Mouse (Mus musculus): ENCODE measurements around the gene Prkd3. TPM values are rescaled to one million over a fixed set of nuclear protein-coding genes. Genes with fewer than 3 reads are reported as not detected.

Gene Prkd3
- total and polyA plus RNA-seq, 2 experiments from 2014 or later = 9.3 to 27.6 TPM

DNA sequence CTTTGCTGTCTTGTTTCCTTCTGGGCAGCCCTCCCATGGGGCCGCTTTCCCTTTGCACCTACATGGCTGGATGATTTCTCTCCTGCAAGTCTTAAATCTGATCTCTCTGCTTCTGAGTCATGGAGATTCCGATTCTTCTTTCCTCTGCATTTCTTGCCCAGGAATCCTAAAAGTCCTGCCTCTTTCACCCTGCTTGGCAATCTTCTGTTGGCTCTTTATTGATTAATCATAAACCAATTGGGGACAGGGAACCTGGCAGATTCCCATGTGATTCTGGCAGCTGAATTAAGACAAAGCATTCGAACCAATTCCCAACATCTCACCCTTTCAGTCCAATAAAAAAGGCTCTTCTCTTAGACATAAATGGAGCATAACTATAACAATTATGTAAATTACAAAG lies 8.6 kb upstream of the Prkd3 start:
- WGBS = 88% methylated on average over 3 of the region's 3 CpGs
- Histone ChIP-seq H3K4me1 (ENCODE audit: insufficient read depth, low read length) (no peaks in the 10 kb centered on the region), H3K27me3 (ENCODE audit: insufficient read depth, low read length) (no peaks in the 10 kb centered on the region), H3K4me3 (ENCODE audit: low read length) (no peak overlapping the region), H3K9ac (replicated peaks; ENCODE audit: low read length) (no peak overlapping the region), H3K27ac (no peak overlapping the region), H3K4me2 (ENCODE audit: low read depth, low read length) (no peak overlapping the region), H3K9me3 (ENCODE audit: low read length) (no peaks in the 10 kb centered on the region; the same call in 1 of the 2 replicates), H3K36me3 (ENCODE audit: insufficient read depth, low read length) (no peaks in the 10 kb centered on the region)
- DNase-seq (ENCODE audit: low spot score) (no peak), ATAC-seq (no peak)
- no peak for TF ChIP-seq CTCF (IDR thresholded peaks at IDR 0.05; ENCODE audit: low read depth)

DNA sequence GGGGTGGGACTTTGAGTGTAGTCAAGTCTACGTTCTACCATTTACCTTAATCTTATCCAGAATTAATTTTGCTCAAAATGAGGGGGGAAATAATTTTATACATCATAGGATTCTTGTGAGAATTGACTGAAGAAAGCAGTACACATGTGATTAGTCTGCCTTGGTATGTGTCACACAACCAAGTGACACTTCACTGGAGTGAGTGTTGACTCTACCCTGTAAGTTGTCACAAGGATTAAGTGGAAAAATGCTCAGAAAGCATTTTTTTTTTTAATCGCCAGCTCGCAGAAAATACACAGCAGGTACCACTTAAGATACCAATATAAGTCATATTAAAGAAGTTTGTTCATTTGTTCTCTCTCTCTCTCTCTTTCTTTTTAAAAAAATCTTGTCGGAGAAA lies 3.9 kb upstream of the Prkd3 start:
- no peak overlapping the region for H3K27ac ChIP-seq
- no peak for TF ChIP-seq CTCF (IDR thresholded peaks at IDR 0.05; ENCODE audit: low read depth)
- no peak overlapping the region for H3K4me3 ChIP-seq (ENCODE audit: low read length)
- H3K9ac ChIP-seq (replicated peaks; ENCODE audit: low read length) = no peak overlapping the region
- H3K36me3 ChIP-seq (ENCODE audit: insufficient read depth, low read length) = no peaks in the 10 kb centered on the region
- no peaks in the 10 kb centered on the region for H3K4me1 ChIP-seq (ENCODE audit: insufficient read depth, low read length)
- DNase-seq (ENCODE audit: low spot score) (no peak), ATAC-seq (no peak)
- WGBS = 81% methylated on average over 4 of the region's 4 CpGs
- no peaks in the 10 kb centered on the region for H3K9me3 ChIP-seq (ENCODE audit: low read length)
- no peaks in the 10 kb centered on the region for H3K27me3 ChIP-seq (ENCODE audit: insufficient read depth, low read length)
- no peak overlapping the region for H3K4me2 ChIP-seq (ENCODE audit: low read depth, low read length)

DNA sequence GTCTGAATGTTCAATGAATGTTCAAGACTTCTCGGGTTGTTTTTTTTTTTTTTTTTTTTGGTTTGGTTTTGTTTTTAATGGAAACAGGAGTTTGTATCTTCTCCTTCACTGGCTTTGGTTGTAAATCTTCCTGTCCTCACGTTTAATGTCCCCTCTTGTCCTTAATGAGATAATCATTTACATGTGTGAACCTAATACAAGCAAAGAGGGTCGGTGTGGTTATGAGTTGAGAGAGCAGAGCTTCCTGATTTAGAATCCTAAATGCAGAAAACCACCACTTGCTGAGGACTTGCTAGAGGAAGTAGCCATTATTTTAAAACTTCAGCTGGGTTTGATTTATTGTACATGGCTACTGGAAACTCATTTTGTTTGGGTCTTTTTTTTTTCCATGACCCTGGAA lies 2.1 kb upstream of the Prkd3 start:
- Histone ChIP-seq H3K27me3 (ENCODE audit: insufficient read depth, low read length) (no peaks in the 10 kb centered on the region), H3K27ac (no peak overlapping the region), H3K4me1 (ENCODE audit: insufficient read depth, low read length) (no peaks in the 10 kb centered on the region), H3K36me3 (ENCODE audit: insufficient read depth, low read length) (no peaks in the 10 kb centered on the region), H3K9ac (replicated peaks; ENCODE audit: low read length) (no peak overlapping the region), H3K4me3 (ENCODE audit: low read length) (no peak overlapping the region), H3K9me3 (ENCODE audit: low read length) (no peaks in the 10 kb centered on the region), H3K4me2 (ENCODE audit: low read depth, low read length) (no peak overlapping the region)
- WGBS = 61% methylated on average over 3 of the region's 3 CpGs
- DNase-seq (ENCODE audit: low spot score) (no peak), ATAC-seq (no peak)
- no peak for TF ChIP-seq CTCF (IDR thresholded peaks at IDR 0.05; ENCODE audit: low read depth)

DNA sequence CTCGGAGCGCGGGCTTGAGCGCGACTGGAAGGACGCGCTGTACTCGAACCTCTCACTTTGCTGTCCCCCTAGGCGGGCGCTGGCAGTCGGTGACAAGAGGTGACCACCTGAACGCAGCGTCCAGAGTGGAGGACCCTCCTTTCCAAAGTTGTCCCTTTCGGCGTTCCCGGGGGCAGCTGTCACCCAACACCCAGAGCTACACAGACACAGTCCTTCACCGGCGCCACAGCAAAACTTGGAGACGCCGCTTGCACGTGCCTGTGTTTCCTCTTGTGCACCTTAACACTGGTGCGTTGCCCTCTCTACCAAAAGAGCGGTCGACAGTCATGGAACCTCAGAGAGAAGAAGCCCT lies 344 bp upstream of the Prkd3 start:
- Histone ChIP-seq H3K36me3 (ENCODE audit: insufficient read depth, low read length) (no peaks in the 10 kb centered on the region), H3K4me3 (ENCODE audit: low read length) (peak overlapping the region; percentile 74), H3K27ac (peak overlapping the region; percentile 76; the same call in 1 of the 2 replicates), H3K4me2 (ENCODE audit: low read depth, low read length) (peak overlapping the region; percentile 73), H3K9ac (replicated peaks; ENCODE audit: low read length) (peak overlapping the region; percentile 65), H3K4me1 (ENCODE audit: insufficient read depth, low read length) (no peaks in the 10 kb centered on the region), H3K27me3 (ENCODE audit: insufficient read depth, low read length) (no peaks in the 10 kb centered on the region), H3K9me3 (ENCODE audit: low read length) (no peaks in the 10 kb centered on the region)
- TF ChIP-seq CTCF (IDR thresholded peaks at IDR 0.05; ENCODE audit: low read depth) = no peak
- ATAC-seq = no peak
- 2% methylated on average over 24 of the region's 24 CpGs for WGBS
- DNase-seq (ENCODE audit: low spot score) = no peak

DNA sequence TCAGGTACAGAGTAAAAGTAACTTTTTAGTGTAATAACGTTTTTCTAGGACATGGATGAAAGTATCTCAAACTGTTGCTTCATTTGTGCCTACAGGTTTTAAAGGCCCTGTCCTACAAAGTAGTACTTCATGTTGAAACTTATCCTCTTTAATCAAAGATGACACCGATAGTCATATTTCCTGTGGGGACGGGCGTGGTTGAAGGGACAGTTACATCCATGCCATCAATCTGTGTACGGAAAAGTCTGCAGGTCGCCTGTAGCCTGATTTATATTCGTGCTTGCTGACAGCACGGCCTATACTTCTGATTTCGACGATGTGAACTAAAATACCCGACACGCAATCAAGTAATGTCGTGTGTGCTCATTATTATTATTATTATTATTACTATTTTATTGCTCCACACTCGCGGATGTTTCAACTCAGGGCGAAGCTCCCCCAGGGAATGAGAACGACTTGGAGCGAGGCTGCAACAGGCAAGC lies 849 bp downstream of the Prkd3 start:
- DNase-seq (ENCODE audit: low spot score) (no peak), ATAC-seq (no peak)
- Histone ChIP-seq H3K9ac (replicated peaks; ENCODE audit: low read length) (peak overlapping the region; percentile 65), H3K9me3 (ENCODE audit: low read length) (no peaks in the 10 kb centered on the region), H3K27me3 (ENCODE audit: insufficient read depth, low read length) (no peaks in the 10 kb centered on the region), H3K27ac (peak overlapping the region; percentile 76; the same call in 1 of the 2 replicates), H3K4me3 (ENCODE audit: low read length) (peak overlapping the region; percentile 74), H3K4me1 (ENCODE audit: insufficient read depth, low read length) (no peaks in the 10 kb centered on the region), H3K36me3 (ENCODE audit: insufficient read depth, low read length) (no peaks in the 10 kb centered on the region), H3K4me2 (ENCODE audit: low read depth, low read length) (peak overlapping the region; percentile 73)
- TF ChIP-seq CTCF (IDR thresholded peaks at IDR 0.05; ENCODE audit: low read depth) = no peak
- WGBS = 1% methylated on average over 18 of the region's 18 CpGs

GRCm38 (mm10) chr17:79018422-79018821 lies 2.2 kb downstream of the Prkd3 start:
- Histone ChIP-seq H3K9me3 (ENCODE audit: low read length) (no peaks in the 10 kb centered on the region), H3K4me2 (ENCODE audit: low read depth, low read length) (peak overlapping the region; percentile 73), H3K36me3 (ENCODE audit: insufficient read depth, low read length) (no peaks in the 10 kb centered on the region), H3K27me3 (ENCODE audit: insufficient read depth, low read length) (no peaks in the 10 kb centered on the region), H3K4me3 (ENCODE audit: low read length) (no peak overlapping the region; the same call in 1 of the 2 replicates), H3K9ac (replicated peaks; ENCODE audit: low read length) (no peak overlapping the region), H3K4me1 (ENCODE audit: insufficient read depth, low read length) (no peaks in the 10 kb centered on the region), H3K27ac (no peak overlapping the region)
- ATAC-seq (no peak), DNase-seq (ENCODE audit: low spot score) (peak; percentile 22)
- WGBS = 43% methylated on average over 9 of the region's 9 CpGs
- TF ChIP-seq CTCF (IDR thresholded peaks at IDR 0.05; ENCODE audit: low read depth) = no peak

DNA sequence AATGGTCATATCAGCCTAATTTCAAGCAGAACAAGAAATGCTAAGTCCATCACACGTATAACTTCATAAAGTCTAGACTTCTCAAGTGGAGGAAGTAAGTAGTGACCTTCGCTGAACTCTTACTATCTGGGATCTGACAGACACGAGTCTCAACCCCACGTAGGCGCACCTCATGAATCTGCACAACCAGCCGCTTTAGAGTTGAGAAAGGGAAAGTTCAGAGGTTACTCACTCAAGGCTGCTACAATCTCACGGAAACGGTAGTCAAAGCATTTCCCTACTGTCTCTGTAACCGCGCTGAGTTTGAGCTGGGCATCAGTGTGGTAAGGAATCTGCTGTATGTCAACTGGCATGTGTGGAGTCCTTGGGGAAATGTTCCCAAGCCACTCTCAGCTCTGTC lies 4.8 kb downstream of the Prkd3 start:
- Histone ChIP-seq H3K4me1 (ENCODE audit: insufficient read depth, low read length) (no peaks in the 10 kb centered on the region), H3K27me3 (ENCODE audit: insufficient read depth, low read length) (no peaks in the 10 kb centered on the region), H3K9me3 (ENCODE audit: low read length) (no peaks in the 10 kb centered on the region), H3K27ac (no peak overlapping the region), H3K4me3 (ENCODE audit: low read length) (no peak overlapping the region), H3K9ac (replicated peaks; ENCODE audit: low read length) (no peak overlapping the region), H3K4me2 (ENCODE audit: low read depth, low read length) (no peak overlapping the region), H3K36me3 (ENCODE audit: insufficient read depth, low read length) (peaks cover 3% of the 10 kb centered on the region; the same call in 1 of the 2 replicates)
- DNase-seq (ENCODE audit: low spot score) (no peak), ATAC-seq (no peak)
- TF ChIP-seq CTCF (IDR thresholded peaks at IDR 0.05; ENCODE audit: low read depth) = no peak
- WGBS = 83% methylated on average over 10 of the region's 10 CpGs
